Mouse (Mus musculus) cortical plate, adult 2 months (tissue): ENCODE results near the gene Vmn2r103.

Experiments
- CTCF ChIP-seq: fragments of 200-500 bp; IDR thresholded peaks from 2 replicates; pipeline ENCODE4 v1.5.1; 2011; ENCODE audit warnings: mild to moderate bottlenecking, control low read depth, low read length; ENCODE audit not compliant: insufficient read depth; ENCODE audit errors: extremely low read depth
- POLR2A ChIP-seq: fragments of 200-500 bp; IDR thresholded peaks from 2 replicates; pipeline ENCODE4 v1.6.1; 2011; ENCODE audit warnings: mild to moderate bottlenecking, low read length, control low read depth; ENCODE audit not compliant: insufficient read depth; ENCODE audit errors: extremely low read depth

DNA sequence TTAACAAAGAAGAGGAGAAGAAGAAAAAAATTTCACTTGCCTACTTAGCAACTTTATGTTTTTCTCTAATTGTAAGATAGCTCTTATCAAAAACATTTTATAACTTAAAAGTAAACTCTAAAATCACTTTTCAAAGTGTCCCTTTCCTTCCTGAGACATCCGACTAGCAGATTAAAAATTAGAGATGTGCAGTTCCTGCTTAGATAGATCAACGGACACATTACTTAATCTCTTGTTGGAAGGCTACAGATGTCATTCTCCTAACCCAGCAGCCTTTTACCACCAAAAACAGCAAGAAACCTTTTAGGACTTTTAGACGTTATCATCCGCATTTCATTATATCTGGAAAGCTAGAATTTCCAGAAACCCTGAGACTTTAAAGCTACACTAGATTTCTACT is 5.8 kb downstream of the Vmn2r103 start:
- TF ChIP-seq CTCF (no peak), POLR2A (no peak)
